Mouse (Mus musculus) bone marrow macrophage, adult 2 months (primary cell): ENCODE data around the gene Fbxl13.

Experiments
- CTCF ChIP-seq: IDR thresholded peaks from 2 replicates; pipeline ENCODE4 v1.5.1; 2012; ENCODE audit warnings: low read depth, mild to moderate bottlenecking, low read length, moderate library complexity
- POLR2A ChIP-seq: IDR thresholded peaks from 2 replicates; pipeline ENCODE4 v1.6.1; 2012; ENCODE audit warnings: mild to moderate bottlenecking, low read depth, low read length, borderline replicate concordance

GRCm38 (mm10) chr5:21644891-21645438, 469 bp downstream of the Fbxl13 start:
- no peak for TF ChIP-seq POLR2A
- no peak; the same call in 1 of the 2 replicates for TF ChIP-seq CTCF
